Mouse (Mus musculus) lung, postnatal 0 days (tissue): ENCODE data around the gene Olfr554.

Experiments
- CTCF ChIP-seq: IDR thresholded peaks from 2 replicates; pipeline ENCODE4 v1.5.1; 2016; ENCODE audit warnings: antibody characterized with exemption, mild to moderate bottlenecking
- EP300 ChIP-seq: IDR thresholded peaks from 2 replicates; pipeline ENCODE4 v1.6.1; 2016; ENCODE audit warnings: antibody characterized with exemption, mild to moderate bottlenecking, control low read depth

- TF ChIP-seq CTCF, result peak; percentile 54
- TF ChIP-seq EP300, result no peak
These were observed 27.1 kb downstream of the Olfr554 start for GRCm38 (mm10) chr7:102665378-102665777.
